Mouse (Mus musculus): ENCODE data around the gene Cpa5. TPM values are rescaled to one million over a fixed set of nuclear protein-coding genes. Genes with fewer than 3 reads are reported as not detected.
A peak's percentile ranks its signal among the peaks of the same experiment; 100 is the strongest.

Gene Cpa5
- polyA plus RNA-seq, 1 experiment, result 0.04 TPM

DNA sequence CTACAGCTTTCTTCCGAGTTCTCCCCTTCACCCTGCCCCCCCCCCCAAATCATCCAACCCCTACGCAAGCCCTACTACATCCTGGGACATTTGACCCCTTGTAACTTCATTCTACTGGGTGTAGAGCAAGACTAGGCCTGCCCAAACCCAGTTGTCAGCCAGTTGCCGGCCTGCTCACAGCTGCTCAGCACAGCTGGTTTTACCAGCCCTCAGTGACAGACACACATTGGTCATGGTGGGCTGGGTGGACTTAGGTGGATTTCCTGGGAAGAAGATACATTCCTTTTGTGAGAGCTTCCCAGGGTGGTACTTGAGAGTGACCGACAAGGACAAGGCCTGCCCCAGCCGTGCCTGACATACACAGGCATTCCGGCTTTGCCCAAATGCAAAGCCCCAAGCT is 10.2 kb downstream of the Cpa5 start:
- TF ChIP-seq CTCF (IDR thresholded peaks at IDR 0.05; ENCODE audit: borderline replicate concordance, extremely low read depth, insufficient read depth, insufficient read length), result no peak
- TF ChIP-seq POLR2A (IDR thresholded peaks at IDR 0.05; ENCODE audit: borderline replicate concordance, extremely low read depth, insufficient read depth, insufficient read length, poor library complexity, severe bottlenecking), result no peak
- DNase-seq (ENCODE audit: low read depth), result no peak

DNA sequence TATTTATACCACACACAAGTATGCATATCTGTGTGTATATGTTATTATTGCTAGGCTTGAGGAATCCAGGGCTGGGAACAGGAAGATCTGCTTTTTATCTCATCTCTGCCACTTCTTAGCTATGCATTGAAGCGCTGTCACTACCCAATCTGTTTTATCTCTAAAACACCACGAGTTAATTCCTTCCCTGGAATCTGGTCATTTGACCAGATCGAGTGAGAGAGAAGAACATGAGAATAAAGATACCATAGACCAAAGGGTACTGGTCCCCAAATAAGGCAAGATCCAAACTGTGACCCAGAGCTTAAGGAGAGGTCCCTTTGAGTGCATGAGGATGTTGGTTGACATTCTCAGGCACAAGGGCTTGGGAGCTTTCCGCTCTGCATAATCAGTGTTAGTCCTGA is 11.2 kb downstream of the Cpa5 start:
- TF ChIP-seq CTCF (IDR thresholded peaks at IDR 0.05; ENCODE audit: borderline replicate concordance, extremely low read depth, insufficient read depth, insufficient read length), result no peak
- no peak for TF ChIP-seq POLR2A (IDR thresholded peaks at IDR 0.05; ENCODE audit: borderline replicate concordance, extremely low read depth, insufficient read depth, insufficient read length, poor library complexity, severe bottlenecking)
- DNase-seq (ENCODE audit: low read depth), result no peak

DNA sequence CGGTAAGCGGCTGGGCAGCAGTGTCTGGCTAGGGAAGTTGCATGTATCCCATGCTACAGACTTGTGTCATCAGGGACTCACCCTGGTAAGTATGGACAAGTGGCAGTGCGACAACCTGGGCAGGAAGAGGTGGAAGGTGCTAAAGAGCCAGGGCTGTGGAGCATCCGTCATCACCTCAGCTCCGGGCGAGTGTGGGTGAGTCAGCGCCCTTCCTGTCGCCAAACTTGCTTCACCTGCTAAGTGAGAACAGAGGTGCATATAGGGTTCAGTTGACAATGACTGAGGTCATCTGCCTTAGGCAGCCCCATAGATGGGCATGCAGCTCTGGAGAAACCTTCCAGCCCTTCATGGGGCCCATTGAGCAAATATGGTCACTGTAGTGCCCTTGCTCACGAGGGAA is 14.0 kb downstream of the Cpa5 start:
- TF ChIP-seq CTCF (IDR thresholded peaks at IDR 0.05; ENCODE audit: borderline replicate concordance, extremely low read depth, insufficient read depth, insufficient read length) (no peak), POLR2A (IDR thresholded peaks at IDR 0.05; ENCODE audit: borderline replicate concordance, extremely low read depth, insufficient read depth, insufficient read length, poor library complexity, severe bottlenecking) (no peak)
- DNase-seq (ENCODE audit: low read depth), result no peak

DNA sequence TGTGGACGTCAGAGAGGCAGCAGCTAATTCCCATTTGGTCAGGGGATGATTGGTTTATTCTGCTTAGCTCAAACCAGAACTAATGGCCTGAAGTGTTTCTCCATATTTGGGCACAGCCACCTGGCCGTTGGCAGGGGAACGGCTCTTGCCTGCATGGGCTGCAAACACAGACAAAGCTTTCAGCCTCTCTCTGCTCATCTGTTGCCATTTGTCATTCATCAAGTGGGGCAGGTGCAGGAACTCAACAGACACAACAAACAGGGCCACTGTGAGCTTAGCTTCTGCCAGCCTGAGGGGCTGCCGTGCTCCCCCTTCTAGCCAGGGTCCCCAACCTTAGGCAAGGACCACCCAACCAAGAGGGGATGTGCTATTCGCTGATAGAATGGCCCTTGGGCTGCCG is 17.3 kb downstream of the Cpa5 start:
- peak; percentile 88 for DNase-seq (ENCODE audit: low read depth)
- TF ChIP-seq POLR2A (IDR thresholded peaks at IDR 0.05; ENCODE audit: borderline replicate concordance, extremely low read depth, insufficient read depth, insufficient read length, poor library complexity, severe bottlenecking) (no peak), CTCF (IDR thresholded peaks at IDR 0.05; ENCODE audit: borderline replicate concordance, extremely low read depth, insufficient read depth, insufficient read length) (no peak)

DNA sequence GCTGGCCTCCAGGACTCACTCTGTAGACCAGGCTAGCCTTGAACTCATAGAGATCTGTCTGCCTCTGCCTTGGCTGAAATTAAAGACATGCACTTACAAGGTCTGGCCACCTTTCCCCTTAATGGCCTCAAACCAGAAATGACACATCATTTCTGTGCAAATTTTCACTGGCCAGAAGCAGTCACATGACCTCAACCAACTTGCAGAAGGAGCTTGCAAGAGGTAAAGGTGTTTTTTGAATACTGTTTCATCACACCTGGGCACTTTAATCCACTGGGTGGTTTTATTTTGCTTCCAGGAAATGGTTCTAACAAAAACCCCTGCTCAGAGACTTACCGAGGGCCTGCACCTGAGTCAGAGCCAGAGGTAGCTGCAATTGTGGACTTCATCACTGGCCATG is 19.2 kb downstream of the Cpa5 start:
- TF ChIP-seq POLR2A (IDR thresholded peaks at IDR 0.05; ENCODE audit: borderline replicate concordance, extremely low read depth, insufficient read depth, insufficient read length, poor library complexity, severe bottlenecking), result no peak
- no peak for TF ChIP-seq CTCF (IDR thresholded peaks at IDR 0.05; ENCODE audit: borderline replicate concordance, extremely low read depth, insufficient read depth, insufficient read length)
- DNase-seq (ENCODE audit: low read depth), result no peak

DNA sequence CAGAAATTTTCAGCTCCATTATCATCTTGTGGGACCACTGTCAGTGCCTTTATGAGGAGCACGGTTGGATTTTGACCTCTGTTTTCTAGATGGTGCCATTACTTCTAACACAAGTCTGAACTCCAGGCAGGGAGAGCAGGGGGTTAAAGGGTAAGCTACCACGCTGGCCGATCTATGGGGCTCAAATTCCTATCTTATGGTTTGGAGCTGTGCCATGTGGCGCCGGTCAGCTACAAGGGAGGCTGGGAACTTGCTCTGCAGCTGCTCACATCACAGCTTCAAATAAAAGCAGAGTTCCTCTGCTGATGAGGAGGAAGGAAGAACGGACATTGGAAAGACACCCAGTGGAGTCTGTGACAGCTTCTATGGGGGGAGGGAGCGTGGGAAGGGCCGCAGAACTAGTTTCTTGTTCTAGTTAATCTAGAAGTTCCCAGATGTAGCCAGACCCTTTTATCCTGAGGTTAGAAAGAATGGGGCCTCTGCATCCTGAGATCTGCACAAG is 24.6 kb downstream of the Cpa5 start:
- TF ChIP-seq CTCF (IDR thresholded peaks at IDR 0.05; ENCODE audit: borderline replicate concordance, extremely low read depth, insufficient read depth, insufficient read length) (no peak), POLR2A (IDR thresholded peaks at IDR 0.05; ENCODE audit: borderline replicate concordance, extremely low read depth, insufficient read depth, insufficient read length, poor library complexity, severe bottlenecking) (no peak)
- no peak for DNase-seq (ENCODE audit: low read depth)

DNA sequence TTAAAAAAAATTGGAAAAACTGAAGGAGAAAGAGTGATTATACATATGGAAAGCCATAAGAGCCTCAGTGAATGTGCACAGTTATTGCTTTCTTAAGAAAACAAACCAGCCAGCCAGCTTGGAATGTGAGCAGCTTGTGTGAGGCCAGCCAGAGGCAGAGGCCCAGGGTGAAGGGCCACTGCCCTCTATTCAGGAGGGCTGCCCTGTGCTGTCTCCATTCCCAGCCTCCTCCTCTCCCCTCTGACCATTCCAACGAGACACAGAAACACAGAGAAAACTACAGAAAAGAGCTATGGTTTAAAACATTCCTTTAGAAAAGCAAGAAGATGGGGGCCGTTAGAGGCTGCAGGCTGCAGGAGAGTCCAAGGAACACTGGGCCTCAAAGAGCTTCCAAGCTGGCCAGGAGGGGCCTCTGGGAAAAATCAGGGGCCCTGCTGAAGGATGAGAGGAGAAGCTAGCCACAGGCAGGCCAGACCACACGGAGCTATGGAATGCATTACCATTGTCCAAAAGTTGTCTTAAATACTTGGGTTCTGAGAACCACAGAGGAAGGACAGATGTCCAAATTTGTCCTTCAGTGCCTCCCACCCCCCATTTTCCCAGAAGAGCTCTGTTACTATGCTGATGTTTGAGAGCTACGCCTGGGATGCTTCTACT is 25.5 kb downstream of the Cpa5 start:
- no peak for TF ChIP-seq POLR2A (IDR thresholded peaks at IDR 0.05; ENCODE audit: borderline replicate concordance, extremely low read depth, insufficient read depth, insufficient read length, poor library complexity, severe bottlenecking)
- TF ChIP-seq CTCF (IDR thresholded peaks at IDR 0.05; ENCODE audit: borderline replicate concordance, extremely low read depth, insufficient read depth, insufficient read length), result no peak
- no peak for DNase-seq (ENCODE audit: low read depth)

DNA sequence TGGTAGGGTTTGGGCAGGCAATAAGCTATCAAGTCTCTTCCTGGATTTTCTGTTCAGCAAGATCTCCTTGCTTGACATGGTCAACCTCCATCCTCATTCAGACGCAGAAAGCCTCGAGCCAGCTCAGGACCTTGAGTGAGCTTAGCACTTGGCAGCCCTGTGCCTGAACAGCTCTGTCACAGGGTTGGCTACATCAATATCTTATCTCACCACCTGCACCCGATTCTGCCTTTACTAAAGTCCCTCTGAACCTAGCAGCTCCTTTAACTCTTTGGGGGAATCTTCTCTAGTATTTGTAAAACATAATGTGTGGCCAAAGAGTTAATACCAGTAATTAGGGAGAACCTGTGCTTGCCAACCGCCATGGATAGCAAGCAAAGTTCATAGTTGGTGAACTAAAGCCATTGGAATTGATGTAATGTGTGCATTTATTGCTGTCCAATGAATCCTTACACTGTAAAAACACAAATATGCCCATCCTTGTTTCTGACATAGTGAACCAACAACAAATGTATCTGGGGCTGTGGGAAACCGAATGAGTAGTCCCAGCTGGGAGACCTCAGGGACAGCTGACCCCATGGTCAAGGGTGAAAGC is 28.0 kb downstream of the Cpa5 start, which contains the start of gene Cpa1:
Gene Cpa1, plus strand, starts transcription at position 545 of the 595 bp plus-strand sequence.
- TF ChIP-seq POLR2A (IDR thresholded peaks at IDR 0.05; ENCODE audit: borderline replicate concordance, extremely low read depth, insufficient read depth, insufficient read length, poor library complexity, severe bottlenecking), result no peak
- no peak for TF ChIP-seq CTCF (IDR thresholded peaks at IDR 0.05; ENCODE audit: borderline replicate concordance, extremely low read depth, insufficient read depth, insufficient read length)
- DNase-seq (ENCODE audit: low read depth), result no peak

DNA sequence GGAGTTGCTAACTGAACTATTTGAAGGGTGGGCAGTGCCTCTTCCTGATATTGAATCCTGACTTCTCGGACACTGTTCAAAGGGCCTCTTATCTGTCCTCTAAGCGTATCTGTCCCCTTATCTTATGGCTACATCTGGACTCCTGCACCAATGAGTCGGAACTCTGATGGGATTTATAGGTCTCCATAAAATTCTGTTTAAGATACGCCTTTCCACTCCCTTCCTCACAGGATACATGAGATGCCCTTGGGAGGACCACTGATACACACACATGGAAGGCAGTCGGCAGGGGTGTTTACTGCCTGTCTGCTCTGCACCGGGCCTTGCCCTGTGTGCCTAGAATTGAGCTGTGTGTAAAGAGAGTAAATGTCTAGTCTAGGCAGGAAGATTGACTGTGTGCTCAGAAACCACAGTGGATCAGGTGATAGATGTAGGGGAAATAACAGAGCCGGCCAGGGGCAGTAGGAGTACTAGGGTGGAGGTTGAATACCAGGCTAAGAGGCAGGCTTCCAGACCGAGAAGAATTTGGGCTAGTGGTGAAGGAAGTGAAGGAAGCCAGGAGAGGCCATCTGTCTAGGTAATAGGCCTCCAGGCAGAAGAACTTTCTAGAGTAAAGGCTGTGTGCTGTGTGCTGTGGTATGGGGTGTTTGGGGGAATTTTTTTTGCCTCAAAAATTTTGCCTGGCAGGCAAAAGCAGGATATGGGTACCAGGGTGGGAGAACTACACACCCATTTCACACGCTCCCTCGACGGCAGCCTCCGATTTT is 33.1 kb downstream of the Cpa5 start:
- no peak for TF ChIP-seq CTCF (IDR thresholded peaks at IDR 0.05; ENCODE audit: borderline replicate concordance, extremely low read depth, insufficient read depth, insufficient read length)
- no peak for TF ChIP-seq POLR2A (IDR thresholded peaks at IDR 0.05; ENCODE audit: borderline replicate concordance, extremely low read depth, insufficient read depth, insufficient read length, poor library complexity, severe bottlenecking)
- no peak for DNase-seq (ENCODE audit: low read depth)

DNA sequence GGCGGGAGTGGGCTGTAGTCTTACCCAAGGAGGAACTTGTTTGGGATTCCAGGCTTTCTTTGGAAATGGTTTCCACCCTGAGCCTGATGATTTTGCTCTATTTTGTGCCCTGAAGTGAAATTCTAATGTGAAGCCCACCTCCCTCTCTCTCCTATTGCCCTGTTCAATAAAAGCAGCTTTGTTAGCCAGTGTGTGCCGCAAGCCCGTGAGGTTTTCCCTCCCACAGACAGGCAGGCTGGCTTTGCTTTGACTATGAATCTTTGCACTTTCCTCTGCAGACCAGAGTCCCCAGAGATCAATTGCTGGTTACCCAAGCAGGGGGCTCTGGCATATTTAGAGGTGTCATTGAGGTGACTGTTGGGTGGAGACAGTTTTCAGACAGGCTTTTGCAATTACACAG is 33.7 kb downstream of the Cpa5 start:
- TF ChIP-seq POLR2A (IDR thresholded peaks at IDR 0.05; ENCODE audit: borderline replicate concordance, extremely low read depth, insufficient read depth, insufficient read length, poor library complexity, severe bottlenecking) (no peak), CTCF (IDR thresholded peaks at IDR 0.05; ENCODE audit: borderline replicate concordance, extremely low read depth, insufficient read depth, insufficient read length) (no peak)
- DNase-seq (ENCODE audit: low read depth), result no peak

DNA sequence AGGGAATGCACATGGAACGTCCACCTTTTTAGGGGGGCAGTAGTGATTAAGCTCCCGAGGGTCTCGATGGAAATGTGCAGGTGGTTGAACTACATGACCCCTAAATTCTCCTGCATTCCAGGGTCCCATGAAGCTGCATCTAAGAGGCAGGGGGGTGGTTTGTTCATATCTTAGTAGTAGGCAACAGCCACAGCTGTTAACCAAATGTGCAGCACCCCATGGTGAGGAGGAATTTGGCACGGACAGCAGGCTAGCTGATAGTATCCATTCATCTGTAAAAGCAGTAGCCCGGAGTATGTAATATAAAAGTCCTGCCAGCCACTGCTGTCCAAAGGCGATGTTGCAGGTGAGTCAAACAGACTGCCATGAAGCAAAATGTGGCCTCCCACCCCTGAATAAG is 34.6 kb downstream of the Cpa5 start:
- no peak for TF ChIP-seq POLR2A (IDR thresholded peaks at IDR 0.05; ENCODE audit: borderline replicate concordance, extremely low read depth, insufficient read depth, insufficient read length, poor library complexity, severe bottlenecking)
- TF ChIP-seq CTCF (IDR thresholded peaks at IDR 0.05; ENCODE audit: borderline replicate concordance, extremely low read depth, insufficient read depth, insufficient read length), result no peak
- no peak for DNase-seq (ENCODE audit: low read depth)
